Mouse (Mus musculus) adrenal gland, adult 8-10 months (tissue): ENCODE measurements at regions not wholly inside any gene's neighbourhood (a gene's known extent, or its start where the extent isn't known, plus 50 kb on each side); places are given as distances from the start of the nearest gene placed in this dataset.
"Not testable (repeated sequence)": the region's sequence is repeated elsewhere in the genome, so short reads cannot be mapped to it uniquely, and the experiment has no call there.

Source experiments
- DNase-seq: peaks from one replicate; pipeline ENCODE4 v3.0.0; 2022

GRCm38 (mm10) chrX:99732526-99732925 is 88.3 kb upstream of the Tmem28 start:
- no peak for DNase-seq

- DNase-seq: no peak
These were observed 95.7 kb upstream of the Tmem28 start for GRCm38 (mm10) chrX:99725101-99725500.

GRCm38 (mm10) chrX:99695366-99695765 is 125.5 kb upstream of the Tmem28 start:
- no peak for DNase-seq

GRCm38 (mm10) chrX:99690971-99691370 is 129.8 kb upstream of the Tmem28 start:
- DNase-seq: no peak

GRCm38 (mm10) chrX:99689761-99690160 is 131.1 kb upstream of the Tmem28 start:
- no peak for DNase-seq

- not testable (repeated sequence) for DNase-seq
These were observed 138.3 kb upstream of the Tmem28 start for GRCm38 (mm10) chrX:99682491-99682890.

GRCm38 (mm10) chrX:99667596-99667995 is 153.2 kb upstream of the Tmem28 start:
- no peak for DNase-seq

- DNase-seq: no peak
These were observed 158.3 kb upstream of the Tmem28 start for GRCm38 (mm10) chrX:99662566-99662965.

- DNase-seq: no peak
These were observed 161.2 kb upstream of the Tmem28 start for GRCm38 (mm10) chrX:99659496-99660140.

- DNase-seq: peak; percentile 20
These were observed 162.9 kb upstream of the Tmem28 start for GRCm38 (mm10) chrX:99657790-99658451.

GRCm38 (mm10) chrX:99656988-99657387 is 163.8 kb upstream of the Tmem28 start:
- DNase-seq: no peak

GRCm38 (mm10) chrX:99632211-99632775 is 161.2 kb upstream of the Pja1 start:
- peak; percentile 18 for DNase-seq

GRCm38 (mm10) chrX:99624515-99625179 is 153.6 kb upstream of the Pja1 start:
- no peak for DNase-seq

GRCm38 (mm10) chrX:99612130-99612759 is 141.2 kb upstream of the Pja1 start:
- DNase-seq: no peak

- no peak for DNase-seq
These were observed 139.0 kb upstream of the Pja1 start for GRCm38 (mm10) chrX:99610096-99610495.

GRCm38 (mm10) chrX:99609591-99609990 is 138.5 kb upstream of the Pja1 start:
- no peak for DNase-seq

- DNase-seq: no peak
These were observed 137.2 kb upstream of the Pja1 start for GRCm38 (mm10) chrX:99608284-99608692.

- no peak for DNase-seq
These were observed 134.2 kb upstream of the Pja1 start for GRCm38 (mm10) chrX:99605084-99605824.

GRCm38 (mm10) chrX:99603714-99604113 is 132.6 kb upstream of the Pja1 start:
- no peak for DNase-seq

GRCm38 (mm10) chrX:99602268-99602885 is 131.3 kb upstream of the Pja1 start:
- DNase-seq: no peak

- DNase-seq: no peak
These were observed 124.4 kb upstream of the Pja1 start for GRCm38 (mm10) chrX:99595493-99595892.
